Mouse (Mus musculus): ENCODE data around the gene Helq.

- TF ChIP-seq POLR2A (IDR thresholded peaks at IDR 0.05; ENCODE audit: low read depth, low read length) (no peak), CTCF (IDR thresholded peaks at IDR 0.05; ENCODE audit: borderline replicate concordance, insufficient read depth, low read length) (no peak)
Observed at GRCm38 (mm10) chr5:100760049-100760663, 38.2 kb downstream of the Helq start.

All from embryonic fibroblast, embryonic 13.5 days (primary cell).